Mouse (Mus musculus) intestine, postnatal 0 days (tissue): ENCODE data around the gene Gm8237. TPM values are rescaled to one million over a fixed set of nuclear protein-coding genes. Genes with fewer than 3 reads are reported as not detected.

Source experiments
- polyA plus RNA-seq: library from polyadenylated mRNA; unstranded; fragments of >200 nt; fragmentation: Nextera tagmentation; extraction: Ambion mirVana; gene quantifications from 2 replicates; pipeline ENCODE4 v1.2.1, GENCODE M21; 2015

Gene Gm8237
- polyA plus RNA-seq, 1 experiment from 2014 or later, result not detected

Other genes with a start within 250 kb of the Gm8237 start
- gene Gm8265, start 247.4 kb downstream of the Gm8237 start, polyA plus RNA-seq, result not detected in 2 replicates
- gene Gm9603, start 192.9 kb downstream of the Gm8237 start, polyA plus RNA-seq, result not detected in 2 replicates
- 0.26 TPM in 1 of 2 replicates, not detected in the other for gene Gm3373, start 138.8 kb downstream of the Gm8237 start, polyA plus RNA-seq
- gene Gm3383, start 72.4 kb downstream of the Gm8237 start, polyA plus RNA-seq, result 0.25 and 0.30 TPM in 2 replicates
- gene Gm3424, start 50.1 kb downstream of the Gm8237 start, polyA plus RNA-seq, result not detected in 2 replicates
- gene Gm3248, start 81.4 kb upstream of the Gm8237 start, polyA plus RNA-seq, result 0.17 and 0.24 TPM in 2 replicates
- gene Gm3453, start 98.8 kb upstream of the Gm8237 start, polyA plus RNA-seq, result not detected in 2 replicates
- not detected in 2 replicates for gene Gm6337, start 177.9 kb upstream of the Gm8237 start, polyA plus RNA-seq
- 0.13 and 0.39 TPM in 2 replicates for gene Gm8206, start 213.6 kb upstream of the Gm8237 start, polyA plus RNA-seq
- 0.30 and 0.47 TPM in 2 replicates for gene Gm3468, start 228.3 kb upstream of the Gm8237 start, polyA plus RNA-seq
- gene Gm3476, start 245.4 kb upstream of the Gm8237 start, polyA plus RNA-seq, result not detected in 2 replicates